In the genomic region with DNA sequence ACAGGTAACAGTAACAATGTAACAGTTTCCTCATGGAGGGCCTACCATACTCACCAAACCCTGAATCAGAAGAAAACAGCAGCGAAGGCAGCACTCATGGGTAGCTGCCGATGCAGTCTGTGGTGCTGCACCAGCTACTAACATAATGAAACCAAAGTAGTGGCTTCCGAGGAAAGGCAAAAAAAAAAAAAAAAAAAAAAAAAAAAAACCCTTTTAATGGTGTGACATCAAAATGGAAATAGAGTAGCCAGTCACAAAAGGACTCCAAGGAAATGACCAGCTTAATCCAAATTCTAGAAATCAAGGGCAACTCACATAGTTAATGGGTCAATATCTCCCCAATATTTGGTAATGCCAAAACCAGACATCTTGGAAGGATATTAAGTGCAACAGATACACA, we compare ENCODE assay signal across 16 mouse cellular contexts.
"Had no signal": no experiment of that assay in that cellular context is flagged by ENCODE, and none has a peak within 500 bp of the region (broad histone marks: within the 10 kb centered on the region; RNA-seq: fewer than 3 reads in every experiment).

No protein-coding gene starts in this region.

- H3K27me3 ChIP-seq: neural tube, embryonic 13.5 days; neural tube, embryonic 15.5 days; stomach, embryonic 15.5 days had no signal

- H3K9ac ChIP-seq: neural tube, embryonic 13.5 days; neural tube, embryonic 15.5 days; stomach, embryonic 15.5 days had no signal

- H3K9me3 ChIP-seq: neural tube, embryonic 13.5 days; neural tube, embryonic 15.5 days; stomach, embryonic 15.5 days had no signal

- H3K27ac ChIP-seq: neural tube, embryonic 13.5 days; neural tube, embryonic 15.5 days; stomach, embryonic 15.5 days; stomach, postnatal 0 days had no signal

- H3K4me3 ChIP-seq: neural tube, embryonic 13.5 days; neural tube, embryonic 15.5 days; stomach, embryonic 15.5 days had no signal

- H3K4me1 ChIP-seq: neural tube, embryonic 13.5 days; neural tube, embryonic 15.5 days; stomach, embryonic 15.5 days had no signal

- DNase-seq: retina, postnatal 1 day; right cerebral cortex, adult 18-20 months; right cerebral cortex, postnatal 14 days; right cerebral cortex, postnatal 25 days; right cerebral cortex, postnatal 4 days; spleen, adult 18-20 months; thymus, adult 18-20 months; thymus, adult 2 months; thymus, postnatal 14 days; thymus, postnatal 25 days; thymus, postnatal 36 days; thymus, postnatal 4 days had no signal
